Mouse (Mus musculus) bone marrow, adult 2 months (tissue): Measurements from ENCODE around the gene Mfsd6l. TPM values are rescaled to one million over a fixed set of nuclear protein-coding genes. Genes with fewer than 3 reads are reported as not detected.

Experiments
- H3K27ac ChIP-seq: fragments of 200-500 bp; 2 replicates; pipeline ENCODE4 v1.5.1; 2012; ENCODE audit warnings: low read depth, mild to moderate bottlenecking, control low read depth, inconsistent platforms, low read length; ENCODE audit not compliant: control insufficient read depth, poor library complexity, insufficient read depth
- H3K4me1 ChIP-seq: fragments of 200-500 bp; 2 replicates; pipeline ENCODE4 v1.6.1; 2011; ENCODE audit warnings: low read length; ENCODE audit not compliant: control insufficient read depth, insufficient read depth
- H3K4me3 ChIP-seq: fragments of 200-500 bp; replicated peaks from 2 replicates; pipeline ENCODE3; 2011; ENCODE audit warnings: mild to moderate bottlenecking, low read depth, low read length, control low read depth; ENCODE audit not compliant: control insufficient read depth
- CTCF ChIP-seq: fragments of 200-500 bp; IDR thresholded peaks from 2 replicates; pipeline ENCODE4 v1.5.1; 2011; ENCODE audit warnings: low read length, control low read depth; ENCODE audit not compliant: control insufficient read depth, insufficient read depth
- POLR2A ChIP-seq: fragments of 200-500 bp; IDR thresholded peaks from 2 replicates; pipeline ENCODE4 v1.6.1; 2011; ENCODE audit warnings: low read depth, mild to moderate bottlenecking, control low read depth, low read length, borderline replicate concordance; ENCODE audit not compliant: control insufficient read depth
- WGBS: fragments of 180-500 bp; shearing (Covaris S2); methylation state at CpG from one replicate; pipeline ENCODE4 v1.1.7; 2018; 5-methylcytosine and 5-hydroxymethylcytosine counted together
- polyA plus RNA-seq: library from polyadenylated mRNA; stranded (reverse); fragments of >200 nt; gene quantifications from 2 replicates; pipeline ENCODE4 v1.2.4, GENCODE M21; 2011; ENCODE audit warnings: low replicate concordance; ENCODE audit not compliant: missing spikeins, insufficient read depth, insufficient read length

Mfsd6l gene
- polyA plus RNA-seq, 1 experiment, result 0.97 TPM

DNA sequence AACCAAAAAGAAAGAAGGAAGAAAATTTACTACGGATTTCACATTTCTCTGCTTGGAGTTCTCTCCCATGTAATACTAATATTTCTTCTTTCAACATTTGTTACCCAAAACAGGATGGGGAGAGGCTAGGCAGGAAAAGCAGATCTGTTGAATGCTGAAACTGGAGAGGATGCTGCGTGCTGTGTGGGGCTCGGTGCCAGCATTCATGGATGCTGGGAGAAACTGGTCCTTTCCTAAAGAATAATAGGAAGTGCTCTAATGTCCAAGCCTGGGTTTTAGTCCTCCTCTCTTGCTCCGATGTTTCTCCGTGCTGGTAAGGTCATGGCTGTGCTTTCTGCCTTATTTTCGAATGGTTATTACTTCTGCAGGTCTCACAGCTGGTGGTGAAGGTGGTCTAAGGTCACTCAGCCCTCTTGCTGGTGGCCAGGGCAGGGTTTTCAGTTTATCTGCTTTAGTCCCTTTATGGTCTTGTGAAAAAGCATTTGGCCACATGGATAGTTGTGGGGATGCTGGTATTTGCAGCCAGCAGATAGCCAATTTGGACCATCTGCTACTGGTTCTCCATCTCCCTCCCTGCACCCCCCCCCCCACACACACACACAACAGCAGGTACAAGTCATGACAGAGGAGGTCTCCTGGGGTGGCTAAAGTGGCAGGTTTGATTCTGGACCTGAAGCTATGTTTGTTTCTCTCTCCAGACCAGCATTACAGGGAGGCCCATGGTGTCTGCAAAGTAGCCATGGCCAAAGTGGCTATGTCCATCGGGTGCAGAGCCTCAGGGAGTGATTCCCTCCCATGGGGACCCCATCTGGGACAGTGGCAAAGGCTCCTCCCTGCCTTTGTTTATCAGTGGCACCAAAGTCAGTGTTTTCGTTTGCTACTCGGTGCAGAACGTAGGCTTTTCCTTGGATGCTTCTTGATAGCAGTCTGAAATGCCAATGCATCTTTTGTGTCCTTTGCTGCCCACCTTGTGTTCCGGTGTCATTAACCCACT, 6.3 kb downstream of the Mfsd6l start:
- Histone ChIP-seq H3K4me3 (no peak overlapping the region), H3K27ac (no peak overlapping the region), H3K4me1 (no peaks in the 10 kb centered on the region)
- WGBS, result 76% methylated on average over 11 of the region's 11 CpGs
- TF ChIP-seq CTCF (no peak), POLR2A (no peak)

DNA sequence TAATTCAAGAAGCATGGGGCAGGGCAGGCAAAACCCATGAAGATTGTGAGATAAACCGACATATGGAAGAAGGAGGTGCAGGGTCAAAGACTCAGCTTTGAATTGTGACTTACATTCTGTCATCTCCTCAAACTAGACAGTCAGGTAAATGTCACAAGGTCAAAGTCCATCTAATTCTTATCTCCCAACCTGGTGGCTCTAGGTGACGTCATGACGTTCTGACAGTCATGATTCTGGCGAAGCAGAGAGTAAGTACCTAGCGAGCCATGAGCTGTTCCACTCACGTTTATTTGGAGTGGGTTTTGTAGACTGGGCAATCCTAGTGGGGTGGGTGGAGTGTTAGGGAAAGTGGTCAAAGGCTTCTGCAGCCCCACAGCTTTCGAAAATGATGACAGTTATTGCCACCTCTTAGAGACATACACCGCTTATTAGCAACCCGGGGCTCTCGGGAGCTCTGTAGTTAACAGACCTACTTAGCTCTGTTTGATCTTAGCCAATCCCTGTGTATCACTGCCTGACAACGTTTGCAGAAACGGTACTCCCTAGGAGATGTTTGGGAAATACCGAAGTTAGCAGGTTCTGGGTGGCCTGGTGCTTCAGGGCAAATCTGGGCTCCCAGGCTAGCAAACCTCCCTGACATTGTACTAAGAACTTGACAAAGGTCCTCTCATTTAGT, 8.5 kb downstream of the Mfsd6l start:
- no peaks in the 10 kb centered on the region for H3K4me1 ChIP-seq
- no peak overlapping the region for H3K27ac ChIP-seq
- H3K4me3 ChIP-seq, result no peak overlapping the region
- no peak for TF ChIP-seq POLR2A
- TF ChIP-seq CTCF, result no peak
- WGBS, result 75% methylated on average over 13 of the region's 13 CpGs

DNA sequence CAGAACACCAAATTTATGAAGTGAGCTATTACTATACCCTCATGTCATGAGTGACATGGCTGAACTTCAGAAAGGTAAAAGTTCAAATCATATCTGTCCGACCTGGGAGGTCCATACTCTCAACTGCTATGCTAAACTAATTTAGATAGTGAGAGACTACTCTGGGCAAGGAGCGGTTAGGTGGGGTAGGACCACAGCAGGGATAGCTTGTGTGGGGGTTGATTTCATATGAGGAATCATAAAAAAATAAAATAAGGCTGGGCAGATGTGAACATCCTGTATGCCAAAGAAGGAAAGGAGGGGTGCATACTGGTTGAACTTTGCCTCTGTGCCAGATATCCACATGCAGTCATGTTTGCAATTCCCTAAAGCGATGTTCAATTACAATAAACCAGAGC, 9.0 kb downstream of the Mfsd6l start:
- TF ChIP-seq CTCF (no peak), POLR2A (no peak)
- Histone ChIP-seq H3K4me1 (no peaks in the 10 kb centered on the region), H3K27ac (no peak overlapping the region), H3K4me3 (no peak overlapping the region)
- WGBS, result 81% methylated on average over 3 of the region's 3 CpGs

DNA sequence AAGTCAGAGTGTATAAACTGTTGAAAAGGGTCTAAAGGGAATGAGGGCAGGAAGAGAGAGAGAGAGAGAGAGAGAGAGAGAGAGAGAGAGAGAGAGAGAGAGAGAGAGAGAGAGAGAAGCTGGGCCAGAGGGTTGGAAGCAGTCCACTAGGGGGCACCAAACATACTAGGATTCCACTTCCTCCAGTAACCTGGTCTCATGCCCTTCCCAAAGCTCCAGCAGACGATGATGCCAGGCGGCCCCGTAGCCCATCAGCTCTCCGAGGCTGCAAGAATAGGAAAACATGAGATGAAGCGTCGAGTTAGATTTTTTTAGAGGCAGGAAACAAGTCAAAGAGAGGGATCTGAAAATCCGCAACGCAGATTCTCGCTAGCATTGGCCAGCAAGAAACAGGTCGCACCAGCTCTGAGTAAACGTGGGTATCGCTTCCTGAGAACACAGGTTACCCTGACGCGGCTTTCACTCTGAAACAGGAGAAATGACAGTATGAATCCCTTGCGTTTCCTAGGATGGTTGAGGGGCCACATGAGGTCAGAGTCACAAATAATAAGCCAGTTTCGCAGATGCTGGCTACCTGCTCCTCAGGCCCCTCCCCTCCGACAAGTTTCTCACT, 10.6 kb downstream of the Mfsd6l start:
- Histone ChIP-seq H3K27ac (no peak overlapping the region), H3K4me1 (no peaks in the 10 kb centered on the region), H3K4me3 (no peak overlapping the region)
- 15% methylated on average over 17 of the region's 17 CpGs for WGBS
- peak; percentile 65 for TF ChIP-seq CTCF
- no peak for TF ChIP-seq POLR2A

DNA sequence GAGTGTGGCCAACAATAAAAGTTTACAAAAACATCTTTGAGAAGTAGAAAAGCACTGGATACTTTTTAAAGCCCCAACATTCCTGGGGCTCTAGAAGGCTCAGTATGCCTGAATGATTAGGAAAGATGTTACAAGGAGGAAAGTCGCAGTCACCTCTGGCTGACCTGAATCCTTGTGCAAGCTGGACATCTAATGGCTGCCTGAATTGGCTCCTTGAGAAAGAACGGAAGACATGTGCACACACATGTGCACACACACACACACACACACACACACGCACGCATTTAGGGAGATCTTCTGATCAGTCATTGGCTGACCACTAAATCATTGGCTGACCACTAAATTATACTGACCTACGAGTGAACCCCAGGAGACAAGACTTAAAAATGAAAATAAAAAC, 14.9 kb downstream of the Mfsd6l start:
- Histone ChIP-seq H3K27ac (no peak overlapping the region), H3K4me1 (no peaks in the 10 kb centered on the region), H3K4me3 (no peak overlapping the region)
- TF ChIP-seq CTCF (no peak), POLR2A (no peak)
- WGBS, result 71% methylated on average over 5 of the region's 5 CpGs

DNA sequence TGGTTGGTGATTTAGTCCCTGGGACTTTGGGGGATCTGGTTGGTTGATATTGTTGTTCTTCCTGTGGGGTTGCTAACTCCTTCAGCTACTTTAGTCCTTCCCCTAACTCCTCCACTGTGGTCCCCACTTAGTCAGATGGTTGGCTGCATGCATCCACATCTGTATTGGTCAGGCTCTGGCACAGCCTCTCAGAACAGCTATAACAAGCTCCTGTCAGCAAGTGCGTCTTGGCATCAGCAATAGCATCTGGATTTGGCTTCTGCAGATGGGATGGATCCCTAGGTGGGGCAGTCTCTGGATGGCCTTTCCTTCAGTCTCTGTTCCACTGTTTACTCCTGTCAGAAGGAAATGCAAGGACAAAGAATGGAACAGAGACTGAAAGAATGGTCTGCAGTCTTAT, 21.1 kb downstream of the Mfsd6l start:
- H3K27ac ChIP-seq, result no peak overlapping the region
- H3K4me1 ChIP-seq, result no peaks in the 10 kb centered on the region
- 64% methylated on average over 1 of the region's 1 CpGs for WGBS
- H3K4me3 ChIP-seq, result no peak overlapping the region
- no peak for TF ChIP-seq CTCF
- no peak for TF ChIP-seq POLR2A

DNA sequence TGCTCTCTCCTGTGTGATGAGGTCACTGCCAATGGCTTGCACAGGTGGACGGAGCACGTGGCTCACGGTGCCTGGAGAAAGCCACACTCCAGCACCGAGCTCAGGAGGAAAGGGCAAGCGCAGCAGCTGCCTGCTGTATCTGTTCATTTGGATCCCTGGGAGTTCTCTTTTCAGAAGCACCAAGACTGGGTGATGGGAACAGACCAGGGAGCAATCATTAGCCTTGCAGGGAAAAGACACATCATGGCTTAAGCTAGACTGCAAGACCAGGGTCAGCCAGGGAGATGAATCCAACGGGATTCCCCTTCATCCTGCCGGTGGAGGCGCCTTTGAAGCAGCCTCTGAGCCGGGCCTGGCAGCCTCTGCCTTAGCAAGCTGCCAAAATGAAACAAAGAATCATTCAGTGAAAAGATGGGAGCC, 23.5 kb downstream of the Mfsd6l start:
- WGBS, result 63% methylated on average over 9 of the region's 9 CpGs
- Histone ChIP-seq H3K27ac (no peak overlapping the region), H3K4me1 (no peaks in the 10 kb centered on the region), H3K4me3 (no peak overlapping the region)
- TF ChIP-seq CTCF (no peak), POLR2A (no peak)

DNA sequence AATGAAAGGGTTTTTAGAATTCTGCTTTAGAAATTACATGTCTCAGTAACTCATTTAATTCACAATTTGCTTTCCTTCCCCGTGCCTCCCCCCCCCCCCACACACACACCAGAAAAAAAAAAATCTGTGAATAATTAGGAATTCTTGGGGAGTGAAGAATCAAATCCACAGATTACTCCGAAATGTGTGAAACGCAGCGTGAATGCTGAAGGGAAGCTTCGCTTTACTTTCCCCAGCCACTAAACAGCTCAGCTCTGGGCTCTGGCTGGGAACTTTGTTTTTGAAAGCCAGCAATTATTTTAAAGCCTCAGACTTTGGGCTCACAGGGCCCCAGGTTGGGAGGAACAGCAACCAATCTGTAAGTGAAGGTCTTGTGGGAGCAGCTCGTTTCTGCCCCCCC, 24.6 kb downstream of the Mfsd6l start:
- Histone ChIP-seq H3K4me3 (no peak overlapping the region), H3K4me1 (no peaks in the 10 kb centered on the region), H3K27ac (no peak overlapping the region)
- 81% methylated on average over 6 of the region's 6 CpGs for WGBS
- TF ChIP-seq POLR2A (no peak), CTCF (no peak)
